ENCODE assay signal across 9 mouse cellular contexts in the genomic region with DNA sequence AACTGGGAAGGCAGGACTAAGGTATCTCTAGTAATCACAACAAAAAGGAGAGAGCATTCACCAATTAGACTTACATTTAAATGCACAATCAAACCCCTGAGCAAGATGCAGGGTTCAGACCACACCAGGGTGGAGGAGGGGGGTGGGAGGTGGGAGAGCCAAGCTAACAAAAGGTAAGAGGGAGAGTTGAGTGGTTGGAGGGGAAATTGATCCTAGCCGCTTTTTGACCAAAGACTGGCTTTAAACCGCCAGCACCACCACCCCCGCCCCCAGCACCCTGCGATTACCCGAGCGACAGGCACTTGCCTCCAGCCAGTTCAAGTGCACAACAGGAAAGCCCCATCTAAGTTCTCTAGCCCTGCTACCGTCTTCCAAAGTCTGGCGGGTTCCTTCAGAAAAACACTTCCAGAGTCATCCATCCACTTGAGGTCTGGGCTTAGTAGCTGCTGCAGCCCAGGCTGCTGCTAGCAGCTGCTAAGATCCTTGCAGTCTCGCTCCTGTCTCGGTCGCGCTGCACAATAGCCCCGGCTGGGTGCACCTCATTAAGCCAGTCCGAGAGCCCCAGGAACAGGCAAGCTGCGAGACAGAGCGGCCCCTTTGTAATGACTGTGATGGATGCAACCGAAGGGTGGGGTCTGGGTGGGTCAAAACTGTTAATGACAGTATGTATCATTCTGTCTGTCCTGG. TPM values are rescaled to one million over a fixed set of nuclear protein-coding genes. Genes with fewer than 3 reads are reported as not detected.
DNase-seq lines count a peak whose midpoint lies in the region; ATAC-seq and TF ChIP-seq lines count a peak whose summit lies in the region.
"Had no signal": no experiment of that assay in that cellular context is flagged by ENCODE, and none has a peak within 500 bp of the region (broad histone marks: within the 10 kb centered on the region; RNA-seq: fewer than 3 reads in every experiment).

No protein-coding gene starts in this region.

- no peak for TF ChIP-seq CTCF in testis, adult 2 months (IDR thresholded peaks at IDR 0.05; ENCODE audit: control insufficient read depth, insufficient read depth, insufficient replicate concordance, low read depth, low read length)
- TF ChIP-seq CTCF in heart, adult 2 months (IDR thresholded peaks at IDR 0.05) = no peak

- 2% methylated on average over 17 of the region's 17 CpGs for WGBS in limb, embryonic 15.5 days
- WGBS in heart, adult 2 months = 2% methylated on average over 17 of the region's 17 CpGs

- TF ChIP-seq POLR2A in testis, adult 2 months (IDR thresholded peaks at IDR 0.05; ENCODE audit: control insufficient read depth, low read depth, low read length) = no peak
- no peak for TF ChIP-seq POLR2A in heart, adult 2 months (IDR thresholded peaks at IDR 0.05; ENCODE audit: insufficient read depth, low read depth, low read length)

- H3K36me3 ChIP-seq in testis, adult 2 months (ENCODE audit: control insufficient read depth, insufficient read depth, low read length) = no peaks in the 10 kb centered on the region
- no peaks in the 10 kb centered on the region for H3K36me3 ChIP-seq in limb, embryonic 15.5 days
- no peaks in the 10 kb centered on the region for H3K36me3 ChIP-seq in heart, adult 2 months (ENCODE audit: control insufficient read depth, insufficient read depth, low read length)

- intact Hi-C loops in heart, adult 2 months (cut with DNase I) = no loop called here

- peak; percentile 91 for ATAC-seq in frontal cortex, adult (ENCODE audit: low TSS enrichment)
- ATAC-seq in limb, embryonic 15.5 days (ENCODE audit: insufficient number of reproducible peaks, low FRiP score, low TSS enrichment, low read depth) = no peak

- no peak overlapping the region for H3K27ac ChIP-seq in testis, adult 2 months (ENCODE audit: control insufficient read depth, insufficient read depth, low read depth, low read length)
- H3K27ac ChIP-seq in limb, embryonic 15.5 days = no peak overlapping the region
- no peak overlapping the region for H3K27ac ChIP-seq in heart, adult 2 months

- peaks cover 2% of the 10 kb centered on the region for H3K4me1 ChIP-seq in testis, adult 2 months (ENCODE audit: control insufficient read depth, insufficient read depth, low read length)
- H3K4me1 ChIP-seq in limb, embryonic 15.5 days = peaks cover 8% of the 10 kb centered on the region
- no peaks in the 10 kb centered on the region for H3K4me1 ChIP-seq in heart, adult 2 months (ENCODE audit: control insufficient read depth, insufficient read depth, low read length)
- H3K4me1 ChIP-seq: megakaryocyte, embryonic 14.5 days had no signal

- H3K4me3 ChIP-seq in testis, adult 2 months (ENCODE audit: control insufficient read depth, low read depth, low read length) = peak overlapping the region; percentile 43
- H3K4me3 ChIP-seq in limb, embryonic 15.5 days = peak overlapping the region; percentile 3; the same call in 1 of the 2 replicates
- H3K4me3 ChIP-seq in heart, adult 2 months = no peak overlapping the region
- H3K4me3 ChIP-seq: megakaryocyte, embryonic 14.5 days had no signal

- TF ChIP-seq EP300 in heart, adult 2 months (IDR thresholded peaks at IDR 0.05; ENCODE audit: insufficient read depth, low read depth, low read length) = no peak

- peak overlapping the region; percentile 29 for H3K4me2 ChIP-seq in limb, embryonic 15.5 days

- H3K27me3 ChIP-seq in testis, adult 2 months (ENCODE audit: control insufficient read depth, insufficient read depth, low read length) = no peaks in the 10 kb centered on the region
- H3K27me3 ChIP-seq in limb, embryonic 15.5 days = peaks cover 26% of the 10 kb centered on the region
- peaks cover 3% of the 10 kb centered on the region; the same call in 1 of the 2 replicates for H3K27me3 ChIP-seq in heart, adult 2 months (ENCODE audit: control insufficient read depth, insufficient read depth, low read length)

- no peaks in the 10 kb centered on the region for H3K9me3 ChIP-seq in limb, embryonic 15.5 days

- H3K79me2 ChIP-seq in heart, adult 2 months (replicated peaks; ENCODE audit: control insufficient read depth, insufficient read depth, low read length) = no peaks in the 10 kb centered on the region

- no peak overlapping the region for H3K9ac ChIP-seq in limb, embryonic 15.5 days
- no peak overlapping the region for H3K9ac ChIP-seq in heart, adult 2 months (ENCODE audit: low read depth, low read length)

- no peak for DNase-seq in frontal cortex, postnatal 10 days (ENCODE audit: low spot score in 2 of 2)
- no peak for DNase-seq in testis, postnatal 10 days (ENCODE audit: low spot score)
- DNase-seq in spleen, postnatal 36 days (ENCODE audit: low spot score in 2 of 2) = no peak
- DNase-seq in gastrocnemius, adult 18-20 months (ENCODE audit: low spot score) = no peak
- DNase-seq in heart, adult 2 months = no peak

RNA-seq across cellular contexts. Expression of a gene that starts 0.9 kb away (rescaled TPM):
- polyA plus RNA-seq in testis, adult 2 months (2012; rRNA removed) = 1.5 and 1.8 TPM in 2 replicates
- polyA plus RNA-seq in limb, embryonic 15.5 days (2015; fragmentation: Nextera tagmentation; extraction: Ambion mirVana) = 1.0 and 2.0 TPM in 2 replicates
- not detected for total RNA-seq in gastrocnemius, adult 18-20 months (2021)
- total RNA-seq in heart, adult 2 months (2021) = under 1 TPM in 1 of 2 experiments, not detected in 1; 0.39 TPM
- polyA plus RNA-seq in heart, adult 2 months (2012; rRNA removed) = 0.59 and 1.1 TPM in 2 replicates
